Mouse (Mus musculus): ENCODE data around the gene Cela3b. TPM values are rescaled to one million over a fixed set of nuclear protein-coding genes. Genes with fewer than 3 reads are reported as not detected.

The Cela3b gene
- polyA plus RNA-seq, 1 experiment from 2014 or later, result 74.8 TPM

- WGBS, result 49% methylated on average over 5 of the region's 5 CpGs
- H3K27ac ChIP-seq, result no peak overlapping the region
- H3K27me3 ChIP-seq (replicated peaks), result no peaks in the 10 kb centered on the region
- no peak for ATAC-seq
- 0 out of 2 replicates have a peak, but pooled peaks cover 11% of the 10 kb centered on the region for H3K4me1 ChIP-seq (replicated peaks)
- no peak overlapping the region for H3K4me2 ChIP-seq (replicated peaks)
- H3K9ac ChIP-seq, result no peak overlapping the region
- H3K9me3 ChIP-seq, result no peaks in the 10 kb centered on the region
- H3K4me3 ChIP-seq (replicated peaks), result no peak overlapping the region
- H3K36me3 ChIP-seq, result no peaks in the 10 kb centered on the region
Measured at GRCm38 (mm10) chr4:137458861-137459260, 28.5 kb upstream of the Cela3b start.

- Histone ChIP-seq H3K4me3 (replicated peaks) (no peak overlapping the region), H3K9ac (no peak overlapping the region), H3K27ac (no peak overlapping the region), H3K4me2 (replicated peaks) (no peak overlapping the region), H3K4me1 (replicated peaks) (0 out of 2 replicates have a peak, but pooled peaks cover 11% of the 10 kb centered on the region), H3K27me3 (replicated peaks) (no peaks in the 10 kb centered on the region), H3K9me3 (no peaks in the 10 kb centered on the region), H3K36me3 (no peaks in the 10 kb centered on the region)
- WGBS, result 79% methylated on average over 9 of the region's 9 CpGs
- no peak for ATAC-seq
Measured at GRCm38 (mm10) chr4:137458310-137458709, 28.0 kb upstream of the Cela3b start.

GRCm38 (mm10) chr4:137457292-137457691, 27.0 kb upstream of the Cela3b start:
- no peaks in the 10 kb centered on the region for H3K9me3 ChIP-seq
- H3K4me1 ChIP-seq (replicated peaks), result 0 out of 2 replicates have a peak, but pooled peaks cover 7% of the 10 kb centered on the region
- no peak overlapping the region for H3K4me2 ChIP-seq (replicated peaks)
- no peaks in the 10 kb centered on the region for H3K27me3 ChIP-seq (replicated peaks)
- ATAC-seq, result peak; percentile 32; the same call in 1 of the 2 replicates
- no peak overlapping the region for H3K9ac ChIP-seq
- H3K27ac ChIP-seq, result no peak overlapping the region
- WGBS, result 57% methylated on average over 4 of the region's 4 CpGs
- no peaks in the 10 kb centered on the region for H3K36me3 ChIP-seq
- no peak overlapping the region for H3K4me3 ChIP-seq (replicated peaks)

- no peaks in the 10 kb centered on the region for H3K36me3 ChIP-seq
Measured at GRCm38 (mm10) chr4:137456581-137456980, 26.2 kb upstream of the Cela3b start.

GRCm38 (mm10) chr4:137454582-137454981, 24.2 kb upstream of the Cela3b start:
- Histone ChIP-seq H3K27ac (no peak overlapping the region), H3K4me1 (replicated peaks) (no peaks in the 10 kb centered on the region), H3K27me3 (replicated peaks) (no peaks in the 10 kb centered on the region), H3K9ac (no peak overlapping the region), H3K4me2 (replicated peaks) (no peak overlapping the region), H3K36me3 (no peaks in the 10 kb centered on the region), H3K4me3 (replicated peaks) (no peak overlapping the region), H3K9me3 (no peaks in the 10 kb centered on the region)
- no peak for ATAC-seq
- 89% methylated on average over 14 of the region's 14 CpGs for WGBS

More at GRCm38 (mm10) chr4:137456581-137456980, 26.2 kb upstream of the Cela3b start:
- Histone ChIP-seq H3K4me1 (replicated peaks) (0 out of 2 replicates have a peak, but pooled peaks cover 3% of the 10 kb centered on the region), H3K4me2 (replicated peaks) (no peak overlapping the region), H3K27me3 (replicated peaks) (no peaks in the 10 kb centered on the region), H3K4me3 (replicated peaks) (no peak overlapping the region), H3K9ac (no peak overlapping the region), H3K27ac (no peak overlapping the region), H3K9me3 (no peaks in the 10 kb centered on the region)
- ATAC-seq, result no peak
- 82% methylated on average over 12 of the region's 12 CpGs for WGBS

GRCm38 (mm10) chr4:137453234-137453767, 23.0 kb upstream of the Cela3b start, which contains the start of gene 1700013G24Rik:
TSS of gene 1700013G24Rik (plus strand) at chr4:137453284.
- no peaks in the 10 kb centered on the region for H3K27me3 ChIP-seq (replicated peaks)
- H3K4me1 ChIP-seq (replicated peaks), result peaks cover 9% of the 10 kb centered on the region
- H3K27ac ChIP-seq, result no peak within 1 kb of the TSS
- no peaks in the 10 kb centered on the region for H3K36me3 ChIP-seq
- no peak within 1 kb of the TSS for H3K9ac ChIP-seq
- ATAC-seq, result no peak
- WGBS, result 79% methylated on average over 8 of the region's 8 CpGs
- no peak within 1 kb of the TSS for H3K4me3 ChIP-seq (replicated peaks)
- no peak within 1 kb of the TSS for H3K4me2 ChIP-seq (replicated peaks)
- H3K9me3 ChIP-seq, result no peaks in the 10 kb centered on the region

GRCm38 (mm10) chr4:137452190-137452589, 21.9 kb upstream of the Cela3b start:
- no peak overlapping the region for H3K9ac ChIP-seq
- H3K9me3 ChIP-seq, result no peaks in the 10 kb centered on the region
- no peaks in the 10 kb centered on the region for H3K27me3 ChIP-seq (replicated peaks)
- H3K4me2 ChIP-seq (replicated peaks), result no peak overlapping the region
- H3K4me3 ChIP-seq (replicated peaks), result no peak overlapping the region
- no peak overlapping the region for H3K27ac ChIP-seq
- peaks cover 11% of the 10 kb centered on the region for H3K4me1 ChIP-seq (replicated peaks)
- H3K36me3 ChIP-seq, result no peaks in the 10 kb centered on the region
- no peak for ATAC-seq
- WGBS, result 90% methylated on average over 6 of the region's 6 CpGs

- 85% methylated on average over 10 of the region's 10 CpGs for WGBS
- no peaks in the 10 kb centered on the region for H3K27me3 ChIP-seq (replicated peaks)
- no peak for ATAC-seq
- H3K9me3 ChIP-seq, result no peaks in the 10 kb centered on the region
- H3K9ac ChIP-seq, result no peak overlapping the region
- no peak overlapping the region for H3K4me2 ChIP-seq (replicated peaks)
- no peaks in the 10 kb centered on the region for H3K36me3 ChIP-seq
- H3K4me1 ChIP-seq (replicated peaks), result peaks cover 11% of the 10 kb centered on the region
- H3K27ac ChIP-seq, result no peak overlapping the region
- no peak overlapping the region for H3K4me3 ChIP-seq (replicated peaks)
Measured at GRCm38 (mm10) chr4:137449715-137450114, 19.4 kb upstream of the Cela3b start.

- H3K27me3 ChIP-seq (replicated peaks), result no peaks in the 10 kb centered on the region
- WGBS, result 53% methylated on average over 2 of the region's 2 CpGs
- no peaks in the 10 kb centered on the region for H3K9me3 ChIP-seq
- H3K9ac ChIP-seq, result no peak overlapping the region
- no peak overlapping the region for H3K4me3 ChIP-seq (replicated peaks)
- H3K36me3 ChIP-seq, result no peaks in the 10 kb centered on the region
- peaks cover 11% of the 10 kb centered on the region for H3K4me1 ChIP-seq (replicated peaks)
- peak; percentile 50; the same call in 1 of the 2 replicates for ATAC-seq
- no peak overlapping the region for H3K27ac ChIP-seq
- no peak overlapping the region for H3K4me2 ChIP-seq (replicated peaks)
Measured at GRCm38 (mm10) chr4:137449132-137449531, 18.8 kb upstream of the Cela3b start.

GRCm38 (mm10) chr4:137448641-137449040, 18.3 kb upstream of the Cela3b start:
- Histone ChIP-seq H3K9me3 (no peaks in the 10 kb centered on the region), H3K27me3 (replicated peaks) (no peaks in the 10 kb centered on the region), H3K4me3 (replicated peaks) (no peak overlapping the region), H3K4me2 (replicated peaks) (no peak overlapping the region), H3K27ac (no peak overlapping the region), H3K4me1 (replicated peaks) (peaks cover 15% of the 10 kb centered on the region), H3K36me3 (no peaks in the 10 kb centered on the region), H3K9ac (no peak overlapping the region)
- WGBS, result 33% methylated on average over 2 of the region's 2 CpGs
- ATAC-seq, result peak; percentile 33; the same call in 1 of the 2 replicates

- Histone ChIP-seq H3K4me1 (replicated peaks) (peaks cover 15% of the 10 kb centered on the region), H3K4me2 (replicated peaks) (no peak overlapping the region), H3K27me3 (replicated peaks) (no peaks in the 10 kb centered on the region), H3K9me3 (no peaks in the 10 kb centered on the region), H3K4me3 (replicated peaks) (no peak overlapping the region), H3K36me3 (no peaks in the 10 kb centered on the region), H3K27ac (0 out of 2 replicates have a peak overlapping the region, but pooled peaks have one; percentile 2), H3K9ac (no peak overlapping the region)
- peak; percentile 64 for ATAC-seq
- 40% methylated on average over 6 of the region's 6 CpGs for WGBS
Measured at GRCm38 (mm10) chr4:137448197-137448596, 17.9 kb upstream of the Cela3b start.

- H3K36me3 ChIP-seq, result no peaks in the 10 kb centered on the region
- H3K4me2 ChIP-seq (replicated peaks), result no peak overlapping the region
- 0 out of 2 replicates have a peak overlapping the region, but pooled peaks have one; percentile 2 for H3K27ac ChIP-seq
Measured at GRCm38 (mm10) chr4:137447363-137448196, 17.2 kb upstream of the Cela3b start.

More at GRCm38 (mm10) chr4:137447363-137448196, 17.2 kb upstream of the Cela3b start:
- no peaks in the 10 kb centered on the region for H3K27me3 ChIP-seq (replicated peaks)
- no peak for ATAC-seq
- no peak overlapping the region for H3K4me3 ChIP-seq (replicated peaks)
- WGBS, result 65% methylated on average over 7 of the region's 7 CpGs
- peaks cover 15% of the 10 kb centered on the region for H3K4me1 ChIP-seq (replicated peaks)
- H3K9ac ChIP-seq, result no peak overlapping the region
- H3K9me3 ChIP-seq, result no peaks in the 10 kb centered on the region

All from intestine, embryonic 15.5 days (tissue).